Mouse (Mus musculus) liver, embryonic 14.5 days (tissue): ENCODE measurements around the gene Tfap2e. TPM values are rescaled to one million over a fixed set of nuclear protein-coding genes. Genes with fewer than 3 reads are reported as not detected.

Experiments used
- ATAC-seq: fragments of 200-750 bp; cut with Nextera tagmentation; 2 replicates; pipeline ENCODE4 v1.8.0; 2017; ENCODE audit warnings: moderate number of reproducible peaks, mild to moderate bottlenecking, moderate library complexity; ENCODE audit not compliant: insufficient read depth
- DNase-seq, 3 experiments: peaks; one replicate each; pipeline ENCODE4 v3.0.0-alpha.2; 2012 to 2013; ENCODE audit warnings: low read depth in 3 of 3, low spot score in 3 of 3
- H3K27ac ChIP-seq: fragments of 300-500 bp; sonication (generic); 2 replicates; pipeline ENCODE4 v1.5.1; 2014; ENCODE audit warnings: moderate library complexity, mild to moderate bottlenecking, control low read depth, inconsistent platforms
- H3K27me3 ChIP-seq: fragments of 300-500 bp; sonication (generic); 2 replicates; pipeline ENCODE4 v1.6.1; 2014; ENCODE audit warnings: mild to moderate bottlenecking, low read length, moderate library complexity; ENCODE audit not compliant: control insufficient read depth, insufficient read depth
- H3K36me3 ChIP-seq: fragments of 300-500 bp; sonication (generic); replicated peaks from 2 replicates; pipeline ENCODE4 v1.6.1; 2014; ENCODE audit warnings: low read depth; ENCODE audit not compliant: control insufficient read depth, insufficient read depth
- H3K4me1 ChIP-seq, 2 experiments: fragments of 200-500 bp in 1 of 2; fragments of 300-500 bp in 1 of 2; sonication (generic) in 1 of 2; replicated peaks; 2 replicates each; pipeline ENCODE4 v1.6.1; 2012 to 2014; ENCODE audit warnings: antibody characterized with exemption in 1 of 2, inconsistent platforms in 1 of 2, low read length in 1 of 2; ENCODE audit not compliant: control insufficient read depth in 2 of 2, insufficient read depth in 2 of 2
- H3K4me2 ChIP-seq: fragments of 300-500 bp; sonication (generic); 2 replicates; pipeline ENCODE4 v1.6.1; 2014; ENCODE audit warnings: low read depth, mild to moderate bottlenecking, control low read depth, moderate library complexity
- H3K4me3 ChIP-seq, 2 experiments: fragments of 200-500 bp in 1 of 2; fragments of 300-500 bp in 1 of 2; sonication (generic) in 1 of 2; 2 replicates each; pipeline ENCODE4 v1.5.1; 2012 to 2014; ENCODE audit warnings: low read depth in 2 of 2, low read length in 2 of 2, mild to moderate bottlenecking in 2 of 2, control low read depth in 1 of 2, inconsistent platforms in 1 of 2, moderate library complexity in 1 of 2; ENCODE audit not compliant: insufficient read depth in 1 of 2
- H3K9ac ChIP-seq: fragments of 300-500 bp; sonication (generic); replicated peaks from 2 replicates; pipeline ENCODE4 v1.6.1; 2014; ENCODE audit warnings: mild to moderate bottlenecking, control low read depth, moderate library complexity
- H3K9me3 ChIP-seq: fragments of 300-500 bp; sonication (generic); 2 replicates; pipeline ENCODE4 v1.6.1; 2016; ENCODE audit warnings: low read length, mixed read lengths; ENCODE audit not compliant: control insufficient read depth
- CTCF ChIP-seq: IDR thresholded peaks from 2 replicates; pipeline ENCODE4 v1.5.1; 2016; ENCODE audit warnings: antibody characterized with exemption, low read depth, control low read depth
- EP300 ChIP-seq: IDR thresholded peaks from 2 replicates; pipeline ENCODE4 v1.6.1; 2016; ENCODE audit warnings: antibody characterized with exemption, low read depth
- WGBS: fragments of 180-500 bp; shearing (Covaris S2); extraction: QIAGEN DNeasy Blood & Tissue Kit; methylation state at CpG from one replicate; pipeline ENCODE4 v1.1.7; 2014; ENCODE audit not compliant: insufficient replicate concordance; 5-methylcytosine and 5-hydroxymethylcytosine counted together
- polyA plus RNA-seq, 2 experiments: library from polyadenylated mRNA; depleted of rRNA in 1 of 2; stranded (reverse) in 1 of 2; unstranded in 1 of 2; fragments of >200 nt; fragmentation: Nextera tagmentation in 1 of 2; extraction: Ambion mirVana in 1 of 2; gene quantifications; 2 replicates each; pipeline versions ENCODE4 v1.2.1 to v1.2.3; 2012 to 2014

Tfap2e gene
- polyA plus RNA-seq, 2 experiments = not detected

- ATAC-seq = no peak
- Histone ChIP-seq H3K27me3 (no peaks in the 10 kb centered on the region), H3K27ac (no peak overlapping the region), H3K9ac (peak overlapping the region; percentile 67), H3K4me3 (peak overlapping the region; percentile 79), H3K36me3 (no peaks in the 10 kb centered on the region; the same call in 1 of the 2 replicates), H3K4me1 (peaks cover 0 to 7% of the 10 kb centered on the region in 2 experiments), H3K9me3 (no peaks in the 10 kb centered on the region), H3K4me2 (peak overlapping the region; percentile 92)
- 23% methylated on average over 13 of the region's 13 CpGs for WGBS
- no peak for TF ChIP-seq CTCF
- DNase-seq = no peak
These were observed 16.1 kb upstream of the Tfap2e start for GRCm38 (mm10) chr4:126752024-126752607.

- Histone ChIP-seq H3K27me3 (no peaks in the 10 kb centered on the region), H3K4me3 (no peak overlapping the region), H3K4me1 (peaks cover 0 to 7% of the 10 kb centered on the region in 2 experiments), H3K27ac (no peak overlapping the region), H3K36me3 (no peaks in the 10 kb centered on the region; the same call in 1 of the 2 replicates), H3K4me2 (peak overlapping the region; percentile 92), H3K9me3 (no peaks in the 10 kb centered on the region), H3K9ac (no peak overlapping the region)
- DNase-seq = no peak
- TF ChIP-seq EP300 (no peak), CTCF (no peak)
- no peak for ATAC-seq
- WGBS = 74% methylated on average over 10 of the region's 10 CpGs
These were observed 15.6 kb upstream of the Tfap2e start for GRCm38 (mm10) chr4:126751556-126752023.

DNA sequence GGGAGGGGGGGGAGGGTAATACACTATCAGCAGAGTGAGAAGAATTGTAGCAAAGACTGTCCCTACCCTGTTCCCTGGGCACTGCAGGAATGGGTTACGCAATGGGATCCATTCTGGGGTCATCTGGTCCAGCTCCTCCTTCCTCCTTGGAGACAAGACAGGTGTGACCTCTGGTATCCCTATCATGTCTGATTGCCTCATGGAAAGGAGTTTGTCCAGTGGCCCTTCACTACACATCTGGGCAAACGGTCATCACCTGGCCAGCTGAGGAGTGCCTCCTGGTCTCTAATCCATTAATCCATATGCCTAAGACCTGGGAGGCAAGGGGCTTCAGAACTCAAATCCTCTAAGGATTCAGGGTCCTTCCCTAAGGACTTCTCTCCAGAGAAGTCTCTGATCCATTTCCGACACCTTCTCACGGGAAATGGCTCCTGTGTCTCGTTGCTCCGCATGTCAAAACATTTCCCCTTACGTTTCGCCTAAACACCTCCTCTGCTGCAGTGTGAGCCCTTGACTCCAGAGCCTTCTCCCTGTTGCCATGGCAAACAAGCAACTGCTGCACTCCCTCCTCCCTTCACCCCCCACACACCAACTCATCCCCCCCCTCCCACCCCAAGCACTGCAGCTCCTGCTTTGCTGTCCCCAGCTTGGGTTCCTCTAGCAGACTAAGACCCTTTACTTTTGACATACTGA lies 15.0 kb upstream of the Tfap2e start:
- Histone ChIP-seq H3K4me1 (peaks cover 0 to 7% of the 10 kb centered on the region in 2 experiments), H3K9ac (no peak overlapping the region), H3K27me3 (no peaks in the 10 kb centered on the region), H3K27ac (no peak overlapping the region), H3K36me3 (no peaks in the 10 kb centered on the region; the same call in none of the 2 replicates), H3K9me3 (no peaks in the 10 kb centered on the region), H3K4me3 (no peak overlapping the region), H3K4me2 (no peak overlapping the region)
- no peak for ATAC-seq
- TF ChIP-seq EP300 (no peak), CTCF (no peak)
- DNase-seq = no peak
- WGBS = 85% methylated on average over 8 of the region's 8 CpGs

DNA sequence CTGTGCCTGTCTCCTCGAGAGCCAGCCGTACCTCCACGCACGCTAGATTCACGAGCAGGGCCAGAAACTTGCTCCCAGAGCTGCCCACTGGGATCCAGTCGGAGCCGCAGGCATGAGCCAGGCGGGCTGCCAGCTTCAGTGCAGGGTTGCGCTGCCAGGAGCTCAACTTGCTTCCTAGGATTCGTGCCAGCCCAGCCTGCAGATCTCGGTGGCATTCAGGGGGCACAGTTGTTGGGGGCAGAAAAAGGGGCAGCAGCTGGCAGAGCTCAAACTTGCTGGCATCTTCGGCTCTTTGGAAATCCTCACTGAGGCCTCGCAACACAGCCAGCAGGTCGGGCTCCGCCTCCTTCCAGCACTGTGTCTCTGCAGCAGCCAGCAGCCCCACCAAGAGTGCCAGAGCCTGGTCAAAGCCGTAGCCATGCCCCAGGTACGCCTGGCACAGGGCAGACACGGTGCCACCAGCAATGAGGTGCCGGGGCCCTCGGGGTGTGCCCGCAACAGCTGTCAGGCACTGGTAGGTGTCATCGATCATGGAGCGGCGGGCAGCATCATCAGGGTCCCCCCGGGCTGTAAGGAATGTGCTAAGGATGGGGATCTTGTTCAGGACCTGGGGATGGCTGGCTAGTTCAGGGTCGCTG lies 14.1 kb upstream of the Tfap2e start:
- no peak overlapping the region for H3K9ac ChIP-seq
- ATAC-seq = no peak
- 84% methylated on average over 26 of the region's 26 CpGs for WGBS
- no peaks in the 10 kb centered on the region for H3K9me3 ChIP-seq
- no peak overlapping the region for H3K27ac ChIP-seq
- no peaks in the 10 kb centered on the region; the same call in none of the 2 replicates for H3K36me3 ChIP-seq
- no peak overlapping the region for H3K4me2 ChIP-seq
- TF ChIP-seq CTCF (no peak), EP300 (no peak)
- H3K4me1 ChIP-seq = peaks cover 0 to 7% of the 10 kb centered on the region in 2 experiments
- no peaks in the 10 kb centered on the region for H3K27me3 ChIP-seq
- no peak overlapping the region for H3K4me3 ChIP-seq
- no peak for DNase-seq

GRCm38 (mm10) chr4:126749553-126749952 lies 13.5 kb upstream of the Tfap2e start:
- DNase-seq (no peak), ATAC-seq (no peak)
- Histone ChIP-seq H3K4me2 (no peak overlapping the region), H3K9me3 (no peaks in the 10 kb centered on the region), H3K36me3 (no peaks in the 10 kb centered on the region; the same call in none of the 2 replicates), H3K4me1 (peaks cover 0 to 7% of the 10 kb centered on the region in 2 experiments; a peak in 3 of 4 replicates), H3K27ac (no peak overlapping the region), H3K27me3 (no peaks in the 10 kb centered on the region), H3K9ac (no peak overlapping the region), H3K4me3 (no peak overlapping the region)
- WGBS = 82% methylated on average over 11 of the region's 11 CpGs
- TF ChIP-seq EP300 (no peak), CTCF (no peak)
